In the genomic region with DNA sequence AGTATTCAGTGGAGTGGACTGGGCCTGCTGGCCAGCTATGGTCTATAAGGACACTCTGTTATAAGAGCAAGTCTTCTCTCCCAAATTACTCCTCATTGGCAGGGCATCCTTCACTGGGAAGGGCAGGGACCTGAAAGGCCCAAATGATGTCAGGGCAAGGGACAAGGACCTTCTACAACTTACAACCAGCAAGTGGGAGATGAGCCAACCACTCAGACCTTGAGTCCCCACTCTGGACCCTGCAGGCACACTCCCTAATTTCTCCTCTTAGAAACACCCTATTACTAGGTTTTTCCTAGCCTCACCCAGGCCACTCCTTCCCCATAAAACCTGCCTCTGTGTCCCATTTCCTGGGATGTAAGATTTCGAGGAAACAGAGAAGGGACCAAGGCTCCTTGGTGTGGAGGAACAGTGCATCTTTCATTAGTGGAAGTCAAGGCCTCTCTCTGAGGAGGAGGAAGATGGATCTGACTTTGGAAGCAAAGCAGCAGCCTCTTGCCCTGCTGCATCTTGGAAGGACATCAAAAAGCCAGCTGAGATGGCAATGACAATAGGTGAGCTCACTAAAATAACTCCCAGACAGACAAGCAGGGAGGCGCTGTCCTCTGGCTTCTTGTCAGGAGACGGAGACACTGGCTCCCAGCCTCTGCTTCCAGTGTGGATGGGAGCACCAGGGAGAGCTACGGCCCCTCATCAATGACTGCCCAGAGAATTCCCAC, we compare ENCODE assay signal across 23 mouse cellular contexts.
"Had no signal": no experiment of that assay in that cellular context is flagged by ENCODE, and none has a peak within 500 bp of the region (broad histone marks: within the 10 kb centered on the region; RNA-seq: fewer than 3 reads in every experiment).

No protein-coding gene starts in this region.

- DNase-seq: gastrocnemius, postnatal 10 days; gastrocnemius, postnatal 36 days; heart, postnatal 14 days; heart, postnatal 36 days; kidney, adult 11 months; kidney, adult 2 months; kidney, adult 9 months; kidney, postnatal 14 days; kidney, postnatal 36 days; layer of hippocampus, adult 9-11 months; layer of hippocampus, postnatal 36 days; left cerebral cortex, postnatal 4 days had no signal

- H3K4me3 ChIP-seq: heart, embryonic 13.5 days; heart, embryonic 15.5 days; hindbrain, embryonic 13.5 days; hindbrain, embryonic 15.5 days; kidney, embryonic 15.5 days; limb, embryonic 13.5 days; limb, embryonic 15.5 days; liver, embryonic 12.5 days had no signal

- H3K27ac ChIP-seq: heart, embryonic 13.5 days; heart, embryonic 15.5 days; hindbrain, embryonic 13.5 days; hindbrain, embryonic 15.5 days; hindbrain, postnatal 0 days; kidney, embryonic 15.5 days; kidney, postnatal 0 days; limb, embryonic 13.5 days; limb, embryonic 15.5 days; liver, embryonic 12.5 days; liver, embryonic 14.5 days had no signal
